Mouse (Mus musculus): ENCODE results near the gene Heph. TPM values are rescaled to one million over a fixed set of nuclear protein-coding genes. Genes with fewer than 3 reads are reported as not detected.
"Not testable (repeated sequence)": the region's sequence is repeated elsewhere in the genome, so short reads cannot be mapped to it uniquely, and the experiment has no call there.

Heph gene
- not detected in 2 replicates for polyA plus RNA-seq (2012; ENCODE audit: insufficient read depth, insufficient read length, low replicate concordance, missing spikeins)

DNA sequence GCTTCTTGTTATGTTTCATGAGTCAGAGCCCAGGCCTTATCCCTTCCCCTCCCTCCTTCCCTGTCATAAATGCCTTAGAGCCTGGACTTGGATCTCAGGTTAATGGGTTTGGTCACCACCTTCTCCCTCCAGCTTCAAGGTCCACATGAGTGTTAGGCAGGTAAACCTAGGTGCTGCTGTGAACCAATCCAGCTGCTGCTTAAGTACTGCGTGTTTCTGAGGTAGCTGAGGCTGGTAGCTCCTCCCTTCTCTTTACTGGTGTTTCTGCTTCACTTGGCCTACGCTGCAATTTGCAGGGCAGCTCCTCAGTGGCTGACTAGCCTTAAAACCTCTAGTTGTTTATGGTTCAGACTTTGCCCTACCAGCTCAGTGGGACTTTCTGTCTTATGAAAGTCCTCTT lies at the start of gene Heph:
Gene Heph, plus strand, starts transcription at position 211 of the 400 bp plus-strand sequence.
- TF ChIP-seq POLR2A (IDR thresholded peaks at IDR 0.05; ENCODE audit: insufficient read depth, low read depth, low read length) (no peak), CTCF (IDR thresholded peaks at IDR 0.05; ENCODE audit: insufficient read depth, low read depth, low read length) (no peak)
- no peaks in the 10 kb centered on the region for H3K4me1 ChIP-seq (ENCODE audit: control insufficient read depth, insufficient read depth, low read length)
- no peak within 1 kb of the TSS for H3K4me3 ChIP-seq (ENCODE audit: insufficient read depth, low read depth, low read length)
- 59% methylated on average over 2 of the region's 2 CpGs for WGBS
- H3K27ac ChIP-seq (ENCODE audit: insufficient read depth, low read depth, low read length), result no peak within 1 kb of the TSS

- not testable (repeated sequence) for H3K4me1 ChIP-seq (ENCODE audit: control insufficient read depth, insufficient read depth, low read length); H3K27ac ChIP-seq (ENCODE audit: insufficient read depth, low read depth, low read length); H3K4me3 ChIP-seq (ENCODE audit: insufficient read depth, low read depth, low read length)
- 87% methylated on average over 4 of the region's 4 CpGs for WGBS
Observed at GRCm38 (mm10) chrX:96415351-96415750, 39.8 kb upstream of the Heph start.

DNA sequence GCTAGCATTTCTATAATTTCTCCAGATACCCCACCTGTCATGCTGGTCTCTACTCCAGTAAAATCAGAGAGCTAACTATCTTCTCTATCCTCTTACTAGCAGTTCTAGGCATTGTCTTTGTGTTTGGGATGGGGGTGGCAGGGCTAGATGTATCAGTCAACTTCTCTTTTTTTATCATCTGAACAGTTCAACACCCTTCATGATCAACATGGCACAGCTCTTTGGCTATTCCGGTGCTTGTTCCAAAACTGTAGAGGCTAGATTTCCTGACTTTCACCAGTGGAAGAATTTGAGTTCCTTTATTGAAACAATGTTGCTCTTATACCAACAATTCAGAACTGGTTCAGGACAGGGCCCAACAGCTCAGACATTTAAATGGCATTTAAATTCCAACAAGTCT lies 38.2 kb upstream of the Heph start:
- Histone ChIP-seq H3K27ac (ENCODE audit: insufficient read depth, low read depth, low read length) (no peak overlapping the region), H3K4me1 (ENCODE audit: control insufficient read depth, insufficient read depth, low read length) (no peaks in the 10 kb centered on the region), H3K4me3 (ENCODE audit: insufficient read depth, low read depth, low read length) (no peak overlapping the region)
- WGBS, result 96% methylated on average over 1 of the region's 1 CpGs
- no peak for TF ChIP-seq POLR2A (IDR thresholded peaks at IDR 0.05; ENCODE audit: insufficient read depth, low read depth, low read length)
- TF ChIP-seq CTCF (IDR thresholded peaks at IDR 0.05; ENCODE audit: insufficient read depth, low read depth, low read length), result no peak

GRCm38 (mm10) chrX:96417733-96418132 lies 37.4 kb upstream of the Heph start:
- no peaks in the 10 kb centered on the region for H3K4me1 ChIP-seq (ENCODE audit: control insufficient read depth, insufficient read depth, low read length)
- WGBS, result 59% methylated on average over 1 of the region's 1 CpGs
- no peak overlapping the region for H3K27ac ChIP-seq (ENCODE audit: insufficient read depth, low read depth, low read length)
- no peak overlapping the region for H3K4me3 ChIP-seq (ENCODE audit: insufficient read depth, low read depth, low read length)
- no peak for TF ChIP-seq POLR2A (IDR thresholded peaks at IDR 0.05; ENCODE audit: insufficient read depth, low read depth, low read length)
- TF ChIP-seq CTCF (IDR thresholded peaks at IDR 0.05; ENCODE audit: insufficient read depth, low read depth, low read length), result no peak

DNA sequence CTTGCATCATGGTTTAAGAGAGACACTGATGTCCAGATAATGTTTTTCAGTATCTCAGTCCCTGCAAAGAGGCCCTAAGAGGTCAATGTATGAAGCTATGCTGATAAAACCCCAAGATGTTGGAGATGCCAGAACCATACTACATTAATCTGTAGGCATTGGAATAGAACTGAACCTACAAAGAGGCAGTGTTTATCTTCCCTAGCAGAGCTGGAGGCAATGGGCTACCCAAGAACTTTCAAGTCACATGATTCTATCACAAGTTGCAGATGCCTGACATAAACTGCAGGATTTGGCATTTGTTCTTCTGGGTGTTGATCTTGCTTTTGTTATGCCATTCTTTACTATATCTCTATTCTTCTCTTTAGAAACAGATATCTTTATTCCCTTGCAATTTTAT lies 35.8 kb upstream of the Heph start:
- Histone ChIP-seq H3K4me3 (ENCODE audit: insufficient read depth, low read depth, low read length) (no peak overlapping the region), H3K4me1 (ENCODE audit: control insufficient read depth, insufficient read depth, low read length) (no peaks in the 10 kb centered on the region)
- no peak for TF ChIP-seq POLR2A (IDR thresholded peaks at IDR 0.05; ENCODE audit: insufficient read depth, low read depth, low read length)
- TF ChIP-seq CTCF (IDR thresholded peaks at IDR 0.05; ENCODE audit: insufficient read depth, low read depth, low read length), result no peak

DNA sequence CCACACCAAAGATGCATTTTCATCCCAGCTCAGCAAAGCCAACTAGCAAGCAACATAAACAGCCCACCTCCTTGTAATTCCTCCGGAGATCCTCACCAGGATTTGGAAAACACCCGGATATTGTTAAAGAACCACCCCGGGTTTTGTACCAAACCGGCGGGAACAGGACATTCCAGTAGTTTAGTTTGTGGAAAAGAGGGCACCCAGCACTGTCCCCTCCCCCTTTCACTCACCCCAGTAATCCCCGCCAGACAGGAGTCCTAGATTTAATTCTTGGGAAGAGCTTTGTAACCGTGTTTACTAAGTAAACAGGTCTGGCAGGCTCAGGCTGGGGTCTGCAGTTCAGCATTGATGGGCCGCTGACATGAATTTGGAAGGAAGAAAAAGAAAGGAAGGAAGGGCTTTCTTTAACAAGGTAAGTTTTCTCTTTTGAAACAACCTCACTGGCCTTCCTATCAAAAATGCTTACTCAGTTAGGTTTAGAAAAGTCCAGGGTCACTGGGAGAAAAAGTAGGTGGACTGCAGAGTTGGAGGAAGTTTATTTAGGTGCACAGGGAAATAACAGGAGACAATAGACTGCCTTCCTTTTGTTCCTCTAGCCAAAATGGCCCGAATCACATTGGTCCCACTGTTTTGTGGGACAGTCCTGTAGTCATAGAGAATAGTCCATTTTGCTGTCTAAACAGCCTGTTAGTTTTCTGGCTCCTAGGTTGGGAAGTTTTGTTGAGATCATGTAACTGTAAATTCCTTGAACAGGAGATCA lies 1.2 kb downstream of the Heph start, which contains the start of gene Hsf3:
Gene Hsf3, minus strand, starts transcription at position 94 of the 763 bp plus-strand sequence.
- Histone ChIP-seq H3K4me3 (ENCODE audit: insufficient read depth, low read depth, low read length) (no peak within 1 kb of the TSS), H3K4me1 (ENCODE audit: control insufficient read depth, insufficient read depth, low read length) (no peaks in the 10 kb centered on the region), H3K27ac (ENCODE audit: insufficient read depth, low read depth, low read length) (no peak within 1 kb of the TSS)
- TF ChIP-seq CTCF (IDR thresholded peaks at IDR 0.05; ENCODE audit: insufficient read depth, low read depth, low read length), result no peak
- TF ChIP-seq POLR2A (IDR thresholded peaks at IDR 0.05; ENCODE audit: insufficient read depth, low read depth, low read length), result no peak
- 23% methylated on average over 9 of the region's 9 CpGs for WGBS

More for the DNA sequence above, 35.8 kb upstream of the Heph start:
- H3K27ac ChIP-seq (ENCODE audit: insufficient read depth, low read depth, low read length), result no peak overlapping the region

DNA sequence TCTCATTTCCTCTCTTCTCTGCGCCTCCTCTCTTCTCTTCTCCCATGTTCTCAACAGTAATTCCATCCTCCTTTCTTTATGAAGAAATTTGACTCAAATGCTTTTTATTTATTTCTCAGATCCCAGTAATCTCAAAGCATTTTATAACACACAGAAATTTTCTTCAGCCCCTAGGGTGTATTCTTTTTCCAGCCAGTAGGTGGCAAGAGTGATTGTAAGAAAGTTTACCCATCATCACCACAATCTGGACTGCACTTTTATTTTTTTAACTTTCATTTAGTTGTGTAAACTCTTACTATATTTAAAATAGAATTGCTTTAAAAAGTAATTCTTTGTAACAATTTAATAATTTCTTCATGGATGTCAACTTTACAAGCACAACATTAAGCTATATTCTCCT lies 46.4 kb downstream of the Heph start:
- Histone ChIP-seq H3K4me3 (ENCODE audit: insufficient read depth, low read depth, low read length) (no peak overlapping the region), H3K27ac (ENCODE audit: insufficient read depth, low read depth, low read length) (no peak overlapping the region), H3K4me1 (ENCODE audit: control insufficient read depth, insufficient read depth, low read length) (no peaks in the 10 kb centered on the region)
- 71% methylated on average over 1 of the region's 1 CpGs for WGBS
- TF ChIP-seq POLR2A (IDR thresholded peaks at IDR 0.05; ENCODE audit: insufficient read depth, low read depth, low read length) (no peak), CTCF (IDR thresholded peaks at IDR 0.05; ENCODE audit: insufficient read depth, low read depth, low read length) (no peak)

Other genes starting within 250 kb of the Heph start
- not detected in 2 replicates for gene Vsig4, start 161.9 kb upstream of the Heph start, polyA plus RNA-seq (2012; ENCODE audit: insufficient read depth, insufficient read length, low replicate concordance, missing spikeins)
- gene Hsf3, start 935 bp downstream of the Heph start, polyA plus RNA-seq (2012; ENCODE audit: insufficient read depth, insufficient read length, low replicate concordance, missing spikeins), result not detected in 2 replicates